Mouse (Mus musculus) hindbrain, embryonic 11.5 days (tissue): ENCODE results near the gene Wfdc16. TPM values are rescaled to one million over a fixed set of nuclear protein-coding genes. Genes with fewer than 3 reads are reported as not detected.
"Not testable (repeated sequence)": the region's sequence is repeated elsewhere in the genome, so short reads cannot be mapped to it uniquely, and the experiment has no call there.

ENCODE experiments used
- ATAC-seq: fragments of 200-750 bp; cut with Nextera tagmentation; 2 replicates; pipeline ENCODE4 v1.8.0; 2017; ENCODE audit warnings: mild to moderate bottlenecking, moderate TSS enrichment, moderate library complexity; ENCODE audit not compliant: low FRiP score
- DNase-seq: peaks from one replicate; pipeline ENCODE4 v3.0.0-alpha.2; 2015; ENCODE audit warnings: low spot score
- H3K27ac ChIP-seq: fragments of 300-500 bp; sonication (generic); 2 replicates; pipeline ENCODE4 v1.5.1; 2014; ENCODE audit warnings: mild to moderate bottlenecking, low read depth, low read length
- H3K27me3 ChIP-seq: fragments of 300-500 bp; sonication (generic); 2 replicates; pipeline ENCODE4 v1.6.1; 2014; ENCODE audit warnings: mild to moderate bottlenecking, low read length, moderate library complexity, mixed read lengths; ENCODE audit not compliant: control insufficient read depth, insufficient read depth
- H3K36me3 ChIP-seq: fragments of 300-500 bp; sonication (generic); 2 replicates; pipeline ENCODE4 v1.6.1; 2014; ENCODE audit warnings: mild to moderate bottlenecking, low read length, moderate library complexity, mixed read lengths; ENCODE audit not compliant: control insufficient read depth, insufficient read depth
- H3K4me1 ChIP-seq: fragments of 300-500 bp; sonication (generic); replicated peaks from 2 replicates; pipeline ENCODE4 v1.6.1; 2014; ENCODE audit warnings: low read length, mixed read lengths; ENCODE audit not compliant: control insufficient read depth, insufficient read depth
- H3K4me2 ChIP-seq: fragments of 300-500 bp; sonication (generic); replicated peaks from 2 replicates; pipeline ENCODE4 v1.6.1; 2014; ENCODE audit warnings: mild to moderate bottlenecking, low read depth, low read length
- H3K4me3 ChIP-seq: fragments of 300-500 bp; sonication (generic); 2 replicates; pipeline ENCODE4 v1.5.1; 2014; ENCODE audit warnings: low read depth, low read length
- H3K9ac ChIP-seq: fragments of 300-500 bp; sonication (generic); 2 replicates; pipeline ENCODE4 v1.6.1; 2014; ENCODE audit warnings: low read depth, low read length
- H3K9me3 ChIP-seq: fragments of 300-500 bp; sonication (generic); 2 replicates; pipeline ENCODE4 v1.6.1; 2016; ENCODE audit warnings: low read length; ENCODE audit not compliant: control insufficient read depth
- WGBS: fragments of 180-500 bp; shearing (Covaris S2); extraction: QIAGEN DNeasy Blood & Tissue Kit; methylation state at CpG from one replicate; pipeline ENCODE4 v1.1.7; 2014; 5-methylcytosine and 5-hydroxymethylcytosine counted together
- polyA plus RNA-seq: library from polyadenylated mRNA; unstranded; fragments of >200 nt; fragmentation: Nextera tagmentation; extraction: Ambion mirVana; gene quantifications from 2 replicates; pipeline ENCODE4 v1.2.1, GENCODE M21; 2014

Gene Wfdc16
- polyA plus RNA-seq, 1 experiment from 2014 or later, result not detected

DNA sequence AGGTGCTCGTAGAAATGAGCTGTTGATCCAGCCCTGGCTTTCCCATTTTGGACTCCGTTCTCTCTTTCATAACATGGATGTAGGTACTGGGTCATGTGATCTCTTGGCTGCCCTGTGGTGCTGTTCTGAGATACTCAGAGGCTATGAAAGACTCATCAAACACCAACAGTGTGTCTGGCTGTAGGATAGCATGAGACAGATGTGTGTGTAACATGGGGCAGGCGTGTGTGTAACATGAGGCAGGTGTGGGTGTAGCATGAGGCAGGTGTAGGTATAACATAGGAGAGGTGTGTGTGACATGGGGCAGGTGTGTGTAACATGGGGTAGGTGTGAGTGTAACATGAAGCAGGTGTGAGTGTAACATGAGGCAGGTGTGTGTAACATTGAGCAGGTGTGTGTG, 23.2 kb downstream of the Wfdc16 start:
- DNase-seq (no peak), ATAC-seq (no peak)
- no peak overlapping the region for H3K27ac ChIP-seq
- 87% methylated on average over 3 of the region's 3 CpGs for WGBS
- H3K27me3 ChIP-seq, result no peaks in the 10 kb centered on the region
- H3K4me1 ChIP-seq, result no peaks in the 10 kb centered on the region
- no peak overlapping the region for H3K4me2 ChIP-seq
- no peak overlapping the region for H3K9ac ChIP-seq
- H3K4me3 ChIP-seq, result no peak overlapping the region
- H3K9me3 ChIP-seq, result no peaks in the 10 kb centered on the region
- H3K36me3 ChIP-seq, result no peaks in the 10 kb centered on the region

DNA sequence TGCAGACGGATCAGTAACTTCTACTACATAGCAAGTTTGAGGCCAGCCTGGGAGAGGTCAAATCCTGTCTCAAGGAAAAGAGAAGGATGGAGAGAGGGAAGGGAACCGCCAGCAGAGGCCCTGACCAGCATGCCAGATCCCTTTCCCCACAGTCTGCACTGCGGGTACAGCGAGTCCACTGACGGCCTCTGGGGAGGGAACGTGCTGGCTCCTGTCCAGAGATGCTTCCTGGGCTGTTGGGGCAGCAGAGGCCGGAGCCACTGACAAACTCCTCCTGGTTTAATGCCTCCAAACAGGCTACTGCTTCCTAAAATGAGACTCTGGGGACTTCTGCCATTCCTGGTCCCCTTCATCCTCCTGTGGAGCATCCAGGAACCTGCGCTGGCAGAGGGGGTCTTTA, 25.1 kb downstream of the Wfdc16 start, which contains the start of the genes Wfdc6b and Wfdc8:
Gene Wfdc6b (plus strand): TSS at position 52 of the 400 bp plus-strand sequence.
Gene Wfdc8 (minus strand): TSS at position 156 of the 400 bp plus-strand sequence.
- not testable (repeated sequence) for H3K9ac ChIP-seq, H3K4me2 ChIP-seq, H3K27me3 ChIP-seq, ATAC-seq, H3K4me1 ChIP-seq, H3K4me3 ChIP-seq, H3K36me3 ChIP-seq, H3K27ac ChIP-seq, H3K9me3 ChIP-seq, DNase-seq
- WGBS, result 74% methylated on average over 8 of the region's 8 CpGs

DNA sequence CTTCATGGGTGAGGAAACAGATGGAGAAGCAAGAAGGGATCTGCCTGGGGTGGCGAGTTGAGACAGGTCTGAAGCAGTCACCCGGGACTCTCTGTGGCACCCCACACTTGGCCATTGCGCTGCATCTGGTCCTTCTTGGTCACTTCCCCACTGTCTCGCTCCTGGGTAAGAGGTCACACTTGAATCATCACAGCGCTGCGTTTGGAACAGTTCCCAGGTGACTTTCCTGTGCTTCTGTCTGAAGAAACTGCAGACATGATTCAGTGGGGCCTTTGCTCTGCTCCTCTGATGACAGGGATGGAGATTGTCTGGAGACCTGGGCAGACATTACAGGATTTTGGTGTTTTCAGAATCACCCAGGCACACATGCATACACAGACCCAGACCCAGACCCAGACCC, 29.8 kb downstream of the Wfdc16 start:
- no peak overlapping the region for H3K9ac ChIP-seq
- 82% methylated on average over 6 of the region's 6 CpGs for WGBS
- H3K4me2 ChIP-seq, result no peak overlapping the region
- no peaks in the 10 kb centered on the region for H3K36me3 ChIP-seq
- H3K27ac ChIP-seq, result no peak overlapping the region
- DNase-seq (no peak), ATAC-seq (no peak)
- H3K27me3 ChIP-seq, result no peaks in the 10 kb centered on the region
- H3K4me3 ChIP-seq, result no peak overlapping the region
- no peaks in the 10 kb centered on the region for H3K9me3 ChIP-seq
- no peaks in the 10 kb centered on the region for H3K4me1 ChIP-seq

DNA sequence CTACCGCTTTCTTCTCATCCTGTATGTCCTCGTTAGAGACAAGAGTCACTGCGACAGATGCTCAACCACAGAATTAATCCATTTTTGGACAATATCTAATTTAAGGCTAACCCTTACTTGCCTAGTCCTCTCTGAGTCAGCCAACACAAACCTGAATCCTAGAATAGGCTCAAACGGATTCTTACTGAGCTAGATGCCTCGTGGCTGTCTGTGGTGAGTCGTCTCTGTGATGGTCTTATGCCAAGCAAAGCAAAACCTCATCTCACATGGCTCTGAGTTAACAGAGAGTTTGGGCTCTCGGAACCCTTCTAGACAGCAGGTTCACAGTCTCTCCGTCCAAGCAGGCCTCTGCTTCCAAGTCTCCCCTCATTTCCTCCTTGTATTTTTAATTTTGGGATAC, 34.2 kb downstream of the Wfdc16 start:
- Histone ChIP-seq H3K9me3 (no peaks in the 10 kb centered on the region), H3K4me1 (no peaks in the 10 kb centered on the region), H3K27me3 (no peaks in the 10 kb centered on the region), H3K9ac (no peak overlapping the region), H3K27ac (no peak overlapping the region), H3K4me3 (no peak overlapping the region), H3K36me3 (no peaks in the 10 kb centered on the region), H3K4me2 (no peak overlapping the region)
- 92% methylated on average over 8 of the region's 8 CpGs for WGBS
- DNase-seq (no peak), ATAC-seq (no peak)

DNA sequence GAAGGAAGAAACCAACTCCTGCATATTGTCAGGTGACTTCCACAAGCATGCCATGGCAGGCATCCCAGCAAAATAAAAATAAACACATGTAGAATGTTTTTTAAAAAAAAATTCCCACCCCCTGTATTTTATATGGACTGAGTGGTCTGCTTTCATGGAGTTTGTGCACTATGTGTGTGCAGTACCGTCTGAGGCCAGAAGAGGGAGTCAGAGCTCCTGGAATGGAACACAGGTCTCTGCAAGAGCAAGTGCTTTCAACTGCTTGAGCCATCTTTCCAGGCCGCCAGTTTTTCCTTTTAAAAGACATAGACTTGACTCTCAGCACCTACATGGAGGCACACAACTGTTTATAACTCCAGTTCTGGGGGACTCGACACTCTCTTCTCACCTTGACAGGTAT, 35.1 kb downstream of the Wfdc16 start:
- Histone ChIP-seq H3K4me3 (no peak overlapping the region), H3K4me2 (no peak overlapping the region), H3K27ac (no peak overlapping the region), H3K27me3 (no peaks in the 10 kb centered on the region), H3K4me1 (no peaks in the 10 kb centered on the region), H3K36me3 (no peaks in the 10 kb centered on the region), H3K9ac (no peak overlapping the region), H3K9me3 (no peaks in the 10 kb centered on the region)
- WGBS, result 97% methylated on average over 3 of the region's 3 CpGs
- DNase-seq (no peak), ATAC-seq (no peak)

DNA sequence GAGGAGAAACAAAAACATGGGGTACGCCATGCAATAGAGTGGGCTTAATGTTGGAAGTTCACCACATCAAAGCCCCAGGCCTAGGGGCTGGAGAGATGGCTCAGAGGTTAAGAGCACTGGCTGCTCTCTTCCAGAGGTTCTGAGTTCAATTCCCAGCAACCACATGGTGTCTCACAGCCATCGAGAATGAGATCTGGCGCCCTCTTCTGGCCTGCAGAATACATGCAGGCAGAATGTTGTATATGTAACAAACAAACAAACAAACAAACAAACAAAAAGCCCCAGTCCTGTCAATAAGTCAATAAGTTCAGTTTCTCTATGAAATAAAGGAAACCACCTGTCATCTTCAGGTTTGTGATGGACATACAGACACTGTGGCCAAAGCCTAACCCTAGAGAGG, 38.4 kb downstream of the Wfdc16 start:
- ATAC-seq (no peak), DNase-seq (no peak)
- Histone ChIP-seq H3K4me2 (no peak overlapping the region), H3K36me3 (no peaks in the 10 kb centered on the region), H3K4me1 (no peaks in the 10 kb centered on the region), H3K4me3 (no peak overlapping the region), H3K9me3 (no peaks in the 10 kb centered on the region), H3K9ac (no peak overlapping the region), H3K27ac (no peak overlapping the region), H3K27me3 (no peaks in the 10 kb centered on the region)
- WGBS, result 79% methylated on average over 3 of the region's 3 CpGs

DNA sequence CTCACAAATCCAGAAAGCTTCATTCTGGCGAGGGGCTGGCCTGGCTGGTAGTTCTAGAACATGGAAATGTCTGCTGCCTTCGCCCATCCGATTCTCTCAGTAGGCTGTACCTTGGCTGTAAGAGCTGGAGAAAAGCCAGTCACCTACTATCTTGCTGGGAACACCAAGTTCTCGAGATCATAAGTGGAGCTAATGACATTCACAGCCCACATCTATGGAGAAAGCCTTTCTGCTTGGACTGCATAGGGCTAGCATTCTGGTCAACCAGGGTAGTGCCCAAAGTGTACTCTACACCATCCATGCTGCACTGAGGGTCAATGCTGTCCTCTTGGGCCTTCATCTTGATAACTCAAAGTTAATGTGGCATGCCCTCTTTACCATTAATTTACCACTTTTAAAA, 45.1 kb downstream of the Wfdc16 start, which contains the start of gene Eppin:
Gene Eppin (minus strand): TSS at position 101 of the 400 bp plus-strand sequence.
- no peak for DNase-seq
- H3K4me3 ChIP-seq, result no peak within 1 kb of the TSS
- no peak within 1 kb of the TSS for H3K4me2 ChIP-seq
- H3K9me3 ChIP-seq, result no peaks in the 10 kb centered on the region
- WGBS, result 84% methylated on average over 4 of the region's 4 CpGs
- H3K27ac ChIP-seq, result no peak within 1 kb of the TSS
- H3K4me1 ChIP-seq, result no peaks in the 10 kb centered on the region
- H3K27me3 ChIP-seq, result no peaks in the 10 kb centered on the region
- H3K36me3 ChIP-seq, result no peaks in the 10 kb centered on the region
- H3K9ac ChIP-seq, result no peak within 1 kb of the TSS
- no peak for ATAC-seq

DNA sequence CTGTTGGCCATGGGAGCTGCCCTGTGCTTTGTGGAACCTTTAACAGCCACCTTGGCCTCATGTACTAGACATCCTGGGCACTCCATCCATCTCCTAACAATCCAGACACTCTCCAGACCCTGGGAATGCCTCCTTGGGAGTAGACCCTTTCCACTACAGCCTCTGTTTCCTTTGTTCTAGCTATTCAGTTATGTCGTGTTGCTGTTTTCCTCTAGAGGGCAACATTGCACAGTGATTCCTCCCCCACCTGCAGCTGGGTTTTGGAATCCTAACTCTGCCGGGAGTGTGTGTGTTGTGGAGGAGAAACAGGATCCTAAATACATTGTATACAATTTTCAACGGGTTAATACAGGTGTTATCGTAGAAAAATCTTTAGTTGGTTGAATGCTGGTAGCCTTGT, 46.6 kb downstream of the Wfdc16 start:
- Histone ChIP-seq H3K4me1 (no peaks in the 10 kb centered on the region), H3K36me3 (no peaks in the 10 kb centered on the region), H3K4me3 (no peak overlapping the region), H3K9ac (no peak overlapping the region), H3K27ac (no peak overlapping the region), H3K27me3 (no peaks in the 10 kb centered on the region), H3K9me3 (no peaks in the 10 kb centered on the region), H3K4me2 (no peak overlapping the region)
- peak; percentile 70 for DNase-seq
- no peak for ATAC-seq
- WGBS, result 11% methylated on average over 4 of the region's 4 CpGs

DNA sequence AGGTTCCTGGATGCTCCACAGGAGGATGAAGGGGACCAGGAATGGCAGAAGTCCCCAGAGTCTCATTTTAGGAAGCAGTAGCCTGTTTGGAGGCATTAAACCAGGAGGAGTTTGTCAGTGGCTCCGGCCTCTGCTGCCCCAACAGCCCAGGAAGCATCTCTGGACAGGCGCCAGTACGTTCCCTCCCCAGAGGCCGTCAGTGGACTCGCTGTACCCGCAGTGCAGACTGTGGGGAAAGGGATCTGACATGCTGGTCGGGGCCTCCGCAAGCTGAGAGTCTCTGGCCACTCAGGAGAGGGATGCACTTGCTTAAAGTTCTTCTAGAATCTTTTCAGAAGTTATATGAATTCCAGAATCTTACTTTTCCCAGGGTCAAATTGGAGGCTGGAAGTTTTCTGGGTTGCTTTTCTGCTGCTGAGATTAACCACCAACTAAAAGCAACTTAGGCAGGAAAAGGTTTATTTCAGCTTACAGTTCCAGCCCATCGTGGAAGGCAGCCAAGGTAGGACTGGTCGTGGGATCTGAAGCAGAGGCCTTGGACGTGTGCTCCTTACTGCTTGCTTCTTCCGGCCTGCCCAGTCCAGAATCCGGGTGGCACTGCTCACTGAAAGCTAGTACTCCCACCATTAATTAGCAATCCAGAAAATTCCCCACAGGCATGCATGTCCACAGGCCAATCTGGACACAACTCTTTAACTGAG, 53.4 kb downstream of the Wfdc16 start, which contains the start of gene Wfdc6a:
Gene Wfdc6a (minus strand): TSS at position 423 of the 701 bp plus-strand sequence.
- 76% methylated on average over 13 of the region's 13 CpGs for WGBS
- not testable (repeated sequence) for H3K27me3 ChIP-seq, H3K9ac ChIP-seq, DNase-seq, H3K4me1 ChIP-seq, H3K27ac ChIP-seq, H3K4me2 ChIP-seq, H3K4me3 ChIP-seq, H3K36me3 ChIP-seq, H3K9me3 ChIP-seq, ATAC-seq
